In the genomic region with DNA sequence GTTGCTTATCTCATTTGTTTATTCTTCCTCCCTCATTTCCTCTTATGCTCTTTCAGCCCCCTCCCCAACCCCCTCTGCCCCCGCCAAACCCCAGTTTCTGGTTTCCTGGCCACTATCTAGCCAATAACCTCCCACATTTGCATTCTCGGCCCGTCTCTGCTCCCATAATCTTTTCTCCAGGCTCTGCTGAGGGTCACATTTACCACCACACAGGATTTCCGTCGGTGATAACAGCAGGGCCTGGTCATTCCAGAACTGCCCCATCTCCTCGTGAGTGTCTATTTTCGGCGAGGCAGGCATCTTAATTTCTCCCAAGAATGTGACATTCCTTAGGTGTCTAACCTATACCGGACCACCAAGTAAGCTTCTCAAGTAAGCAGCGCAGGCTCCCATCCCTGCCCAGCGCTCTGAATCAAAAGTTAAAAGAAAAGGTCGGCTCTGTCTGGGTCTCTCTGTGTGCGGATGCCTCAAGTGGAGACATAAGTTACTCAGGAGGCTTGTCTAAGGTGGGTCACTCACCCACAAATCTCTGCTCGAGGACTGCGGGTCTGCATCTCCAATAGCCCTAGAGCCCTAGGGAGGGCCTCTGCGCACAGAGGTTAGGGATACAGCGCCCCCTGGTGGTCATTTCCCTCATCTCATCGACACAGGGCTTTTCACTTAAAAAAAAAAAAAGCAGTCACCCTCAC, we compare ENCODE assay signal across 8 mouse cellular contexts. TPM values are rescaled to one million over a fixed set of nuclear protein-coding genes. Genes with fewer than 3 reads are reported as not detected.
DNase-seq lines count a peak whose midpoint lies in the region; ATAC-seq lines count a peak whose summit lies in the region.

No protein-coding gene starts in this region.

- H3K4me3 ChIP-seq in embryonic facial prominence, embryonic 13.5 days: peak overlapping the region; percentile 20; the same call in 1 of the 2 replicates

- H3K9ac ChIP-seq in embryonic facial prominence, embryonic 13.5 days: no peak overlapping the region

- H3K4me1 ChIP-seq in embryonic facial prominence, embryonic 13.5 days: peaks cover 9% of the 10 kb centered on the region

- no peak for ATAC-seq in embryonic facial prominence, embryonic 13.5 days (ENCODE audit: insufficient number of reproducible peaks, insufficient read depth, low FRiP score, low TSS enrichment, low read depth)
- ATAC-seq in monocyte, adult 5-6 weeks (replicated peaks; ENCODE audit: insufficient number of reproducible peaks, low FRiP score, low TSS enrichment, poor library complexity, severe bottlenecking): peak; percentile 54; the same call in 1 of the 2 replicates

- H3K27me3 ChIP-seq in embryonic facial prominence, embryonic 13.5 days: peaks cover 28% of the 10 kb centered on the region

- no peaks in the 10 kb centered on the region for H3K9me3 ChIP-seq in embryonic facial prominence, embryonic 13.5 days

- WGBS in embryonic facial prominence, embryonic 13.5 days: 23% methylated on average over 18 of the region's 18 CpGs

- no peaks in the 10 kb centered on the region for H3K36me3 ChIP-seq in embryonic facial prominence, embryonic 13.5 days

- peak overlapping the region; percentile 47 for H3K4me2 ChIP-seq in embryonic facial prominence, embryonic 13.5 days

- no peak overlapping the region for H3K27ac ChIP-seq in embryonic facial prominence, embryonic 13.5 days

- DNase-seq in 3T3-L1 (ENCODE audit: low read depth, low spot score): peak; percentile 64
- DNase-seq in adrenal gland, postnatal 4 days (ENCODE audit: low spot score in 2 of 2): peak; percentile 52 to 68
- DNase-seq in heart, adult 9 months (ENCODE audit: low spot score in 2 of 2): peak; percentile 68 to 81
- peak; percentile 73 for DNase-seq in kidney, adult 9 months
- peak; percentile 82 for DNase-seq in liver
- peak; percentile 75 to 94 for DNase-seq in spleen, postnatal 4 days (ENCODE audit: low spot score in 2 of 2)

RNA-seq across cellular contexts. Expression of a gene that starts 38.9 kb away (rescaled TPM):
- 10 to 100 TPM; 26.6 to 27.3 TPM for total RNA-seq in adrenal gland, postnatal 4 days (2021)
- 13.3 and 14.9 TPM in 2 replicates for polyA plus RNA-seq in embryonic facial prominence, embryonic 13.5 days (2015; fragmentation: Nextera tagmentation; extraction: Ambion mirVana)
- total RNA-seq in monocyte, adult 5-6 weeks (2017): 5.3 to 9.2 TPM (median 5.4 TPM) in 3 replicates

RNA-seq across cellular contexts. Expression of a gene that starts 39.8 kb away (rescaled TPM):
- 10 to 100 TPM in 1 of 2 experiments, under 1 TPM in 1; 0.98 to 17.2 TPM for total RNA-seq in adrenal gland, postnatal 4 days (2021)
- polyA plus RNA-seq in embryonic facial prominence, embryonic 13.5 days (2015; fragmentation: Nextera tagmentation; extraction: Ambion mirVana): 0.36 TPM in 1 of 2 replicates, not detected in the other
- total RNA-seq in monocyte, adult 5-6 weeks (2017): not detected in 3 replicates
